Mouse (Mus musculus): ENCODE measurements around the gene Gpr137b. TPM values are rescaled to one million over a fixed set of nuclear protein-coding genes. Genes with fewer than 3 reads are reported as not detected.

Gene Gpr137b
- total RNA-seq (2023; ENCODE audit: inconsistent age) = 50.9 to 63.8 TPM (median 56.0 TPM) in 4 replicates

DNA sequence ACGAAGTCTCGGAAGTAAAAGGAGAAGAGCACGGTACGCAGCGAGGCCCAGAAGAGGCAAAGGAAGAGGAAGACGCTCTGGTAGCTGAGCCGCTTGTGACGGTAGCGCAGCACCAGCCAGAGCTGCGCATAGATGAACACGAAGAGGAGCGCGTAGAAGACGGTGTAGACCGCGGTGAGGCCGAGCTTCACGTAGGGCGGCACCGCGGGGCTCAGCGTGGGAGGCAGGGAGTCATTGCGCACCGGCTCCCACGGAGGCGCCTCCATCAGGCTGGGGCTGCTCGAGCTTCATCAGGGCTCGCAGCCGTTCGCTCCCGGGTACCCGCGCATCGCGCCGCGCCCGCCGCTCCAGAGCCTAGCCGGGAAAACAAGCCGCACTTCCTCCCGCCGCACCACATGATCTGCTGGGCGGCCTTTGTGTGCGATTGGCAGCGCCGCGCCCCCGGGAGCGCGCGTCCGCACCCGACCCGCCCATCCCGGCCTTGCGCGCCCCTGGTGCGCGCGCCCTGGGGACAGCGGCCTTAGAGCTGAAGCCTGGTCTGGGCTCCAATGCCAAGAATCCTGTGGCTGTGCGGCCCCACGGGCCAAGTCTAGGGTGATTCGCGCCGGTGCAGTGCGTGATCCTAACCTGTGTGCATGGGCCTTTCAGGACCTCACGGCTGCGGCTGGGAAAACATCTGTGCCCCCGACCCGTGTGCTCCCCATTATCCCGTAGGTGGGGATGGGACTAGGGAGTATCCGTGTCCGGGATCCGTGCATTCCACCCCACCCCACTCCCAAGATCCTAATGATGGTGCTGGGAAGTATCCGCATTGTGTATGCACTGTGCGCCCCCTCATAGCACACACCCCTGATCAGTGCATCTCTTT, at the start of gene Gpr137b:
Gene Gpr137b, minus strand, starts transcription at position 787 of the 868 bp plus-strand sequence.

GRCm38 (mm10) chr13:13437460-13438015, 43.7 kb upstream of the Gpr137b start, which contains the start of gene Nid1:
Gene Nid1 (plus strand): TSS chr13:13437551.

Other genes starting within 250 kb of the Gpr137b start
- gene Prl2c5, start 211.3 kb downstream of the Gpr137b start, total RNA-seq (2023; ENCODE audit: inconsistent age) = not detected in 4 replicates
- 16.8 to 24.2 TPM (median 19.9 TPM) in 4 replicates for gene Nid1, start 43.5 kb upstream of the Gpr137b start, total RNA-seq (2023; ENCODE audit: inconsistent age)
- 89.6 to 104 TPM (median 95.5 TPM) in 4 replicates for gene Lyst, start 196.4 kb upstream of the Gpr137b start, total RNA-seq (2023; ENCODE audit: inconsistent age)

Measured in B cell, adult (primary cell).